Mouse (Mus musculus) intestine, postnatal 0 days (tissue): ENCODE results near the gene Nubp1. TPM values are rescaled to one million over a fixed set of nuclear protein-coding genes. Genes with fewer than 3 reads are reported as not detected.

Source experiments
- ATAC-seq: fragments of 200-750 bp; cut with Nextera tagmentation; 2 replicates; pipeline ENCODE4 v1.8.0; 2017; ENCODE audit warnings: mild to moderate bottlenecking, moderate TSS enrichment, moderate library complexity
- H3K27ac ChIP-seq: fragments of 300-500 bp; sonication (generic); 2 replicates; pipeline ENCODE4 v1.5.1; 2014; ENCODE audit warnings: mild to moderate bottlenecking, low read depth, low read length, moderate library complexity
- H3K27me3 ChIP-seq: fragments of 300-500 bp; sonication (generic); replicated peaks from 2 replicates; pipeline ENCODE4 v1.6.1; 2014; ENCODE audit warnings: low read length, mixed read lengths; ENCODE audit not compliant: control insufficient read depth, insufficient read depth
- H3K36me3 ChIP-seq: fragments of 300-500 bp; sonication (generic); 2 replicates; pipeline ENCODE4 v1.6.1; 2014; ENCODE audit warnings: mild to moderate bottlenecking, moderate library complexity; ENCODE audit not compliant: control insufficient read depth, insufficient read depth
- H3K4me1 ChIP-seq: fragments of 300-500 bp; sonication (generic); replicated peaks from 2 replicates; pipeline ENCODE4 v1.6.1; 2014; ENCODE audit warnings: antibody characterized with exemption, low read length, mixed read lengths; ENCODE audit not compliant: control insufficient read depth, insufficient read depth
- H3K4me2 ChIP-seq: fragments of 300-500 bp; sonication (generic); replicated peaks from 2 replicates; pipeline ENCODE4 v1.6.1; 2014; ENCODE audit warnings: low read depth, mild to moderate bottlenecking, moderate library complexity
- H3K4me3 ChIP-seq: fragments of 300-500 bp; sonication (generic); 2 replicates; pipeline ENCODE4 v1.5.1; 2014; ENCODE audit warnings: low read depth, low read length
- H3K9ac ChIP-seq: fragments of 300-500 bp; sonication (generic); 2 replicates; pipeline ENCODE4 v1.6.1; 2014; ENCODE audit warnings: mild to moderate bottlenecking, low read depth, low read length
- H3K9me3 ChIP-seq: fragments of 300-500 bp; sonication (generic); 2 replicates; pipeline ENCODE4 v1.6.1; 2016; ENCODE audit warnings: mixed run types; ENCODE audit not compliant: control insufficient read depth
- CTCF ChIP-seq: sonication (generic); IDR thresholded peaks from 2 replicates; pipeline ENCODE4 v1.5.1; 2016; ENCODE audit warnings: low read depth, mild to moderate bottlenecking, control low read depth, antibody characterized with exemption, moderate library complexity
- WGBS: fragments of 180-500 bp; shearing (Covaris S2); extraction: QIAGEN DNeasy Blood & Tissue Kit; methylation state at CpG from one replicate; pipeline ENCODE4 v1.1.7; 2014; 5-methylcytosine and 5-hydroxymethylcytosine counted together
- polyA plus RNA-seq: library from polyadenylated mRNA; unstranded; fragments of >200 nt; fragmentation: Nextera tagmentation; extraction: Ambion mirVana; gene quantifications from 2 replicates; pipeline ENCODE4 v1.2.1, GENCODE M21; 2015

The Nubp1 gene
- polyA plus RNA-seq, 1 experiment from 2014 or later, result 29.6 TPM

DNA sequence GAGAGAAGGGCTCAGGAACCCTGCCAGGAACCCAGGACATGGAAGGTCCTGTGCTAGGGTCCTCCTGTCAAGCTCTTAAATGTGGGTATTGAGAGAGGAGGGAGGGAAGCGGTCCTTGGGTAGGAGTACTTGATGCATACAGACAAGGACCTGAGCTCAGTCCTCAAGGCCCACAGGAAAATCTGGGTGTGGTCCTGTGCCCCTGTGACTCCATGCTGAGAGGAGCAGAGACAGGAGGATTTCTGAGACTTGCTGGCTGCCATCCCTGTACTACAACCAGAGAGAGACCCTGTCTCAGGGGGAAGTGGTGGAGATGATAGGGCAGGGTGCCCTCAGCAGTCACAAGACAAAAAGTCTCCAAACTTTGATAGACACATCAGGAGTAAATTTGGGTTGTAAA lies 41.8 kb upstream of the Nubp1 start:
- Histone ChIP-seq H3K4me3 (no peak overlapping the region), H3K4me1 (no peaks in the 10 kb centered on the region), H3K4me2 (no peak overlapping the region), H3K9me3 (no peaks in the 10 kb centered on the region), H3K27me3 (no peaks in the 10 kb centered on the region), H3K36me3 (no peaks in the 10 kb centered on the region), H3K27ac (no peak overlapping the region), H3K9ac (no peak overlapping the region)
- no peak for ATAC-seq
- TF ChIP-seq CTCF, result no peak
- WGBS, result 72% methylated on average over 1 of the region's 1 CpGs

DNA sequence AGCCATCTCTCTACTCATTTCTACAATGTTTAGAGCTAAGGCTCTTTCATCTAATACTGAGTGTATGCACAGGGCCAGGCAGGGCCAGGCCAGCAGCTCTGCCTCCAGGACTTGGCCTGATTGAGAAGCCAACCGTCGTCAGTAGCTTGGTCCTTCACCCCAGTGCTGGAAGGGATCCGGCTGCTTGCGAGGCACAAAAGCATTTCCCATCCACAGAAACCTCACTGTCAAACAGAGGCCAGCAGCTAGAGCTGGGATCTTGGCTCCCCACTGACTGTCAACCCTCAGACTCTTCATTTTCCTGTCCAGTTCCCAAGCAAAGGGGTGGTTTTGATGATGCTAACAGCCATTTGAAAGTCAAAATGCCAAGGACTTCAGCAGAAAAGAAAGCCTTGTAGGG lies 39.4 kb upstream of the Nubp1 start:
- no peak overlapping the region for H3K9ac ChIP-seq
- 76% methylated on average over 4 of the region's 4 CpGs for WGBS
- no peaks in the 10 kb centered on the region for H3K36me3 ChIP-seq
- no peaks in the 10 kb centered on the region for H3K27me3 ChIP-seq
- TF ChIP-seq CTCF, result no peak
- no peaks in the 10 kb centered on the region for H3K9me3 ChIP-seq
- no peaks in the 10 kb centered on the region for H3K4me1 ChIP-seq
- H3K27ac ChIP-seq, result no peak overlapping the region
- no peak overlapping the region for H3K4me2 ChIP-seq
- no peak for ATAC-seq
- H3K4me3 ChIP-seq, result no peak overlapping the region

DNA sequence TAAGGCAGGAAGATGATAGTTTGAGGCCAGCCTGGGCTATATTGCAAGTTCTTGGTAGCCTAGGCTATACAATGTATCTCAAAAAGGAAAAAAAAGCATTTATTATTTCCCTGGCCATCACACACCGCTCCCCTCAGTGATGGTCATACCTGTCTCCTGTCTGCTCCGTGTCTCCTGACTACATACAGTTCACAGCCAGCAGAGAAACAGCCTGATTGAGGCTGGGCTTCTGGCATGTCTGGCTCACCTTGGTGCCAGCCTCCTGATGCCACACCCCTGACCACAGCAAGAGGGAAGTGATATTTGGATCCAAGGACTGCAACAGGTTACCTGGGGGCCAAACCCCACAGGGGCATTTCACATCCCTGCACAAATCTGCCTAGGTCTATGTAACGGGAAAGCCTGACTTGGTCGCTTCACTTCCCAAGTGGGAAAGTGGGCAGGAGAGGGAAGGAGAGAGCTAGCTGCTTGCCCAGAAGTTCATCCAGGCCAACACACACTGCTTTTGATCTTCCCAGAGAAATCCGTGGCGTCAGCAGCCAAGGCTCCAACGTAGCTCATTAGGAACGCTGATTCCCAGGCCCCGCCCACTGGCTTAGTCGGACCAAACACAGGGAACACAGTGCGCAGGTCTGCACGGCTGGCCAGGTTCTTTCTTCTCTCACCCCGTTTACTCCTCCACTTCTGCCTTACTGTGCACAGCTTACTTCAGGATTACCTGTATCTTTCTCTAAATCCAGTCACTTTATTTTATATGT lies 37.3 kb upstream of the Nubp1 start:
- Histone ChIP-seq H3K9ac (no peak overlapping the region), H3K4me3 (no peak overlapping the region), H3K4me1 (no peaks in the 10 kb centered on the region), H3K36me3 (no peaks in the 10 kb centered on the region), H3K27me3 (no peaks in the 10 kb centered on the region), H3K4me2 (peak overlapping the region; percentile 45), H3K9me3 (no peaks in the 10 kb centered on the region), H3K27ac (no peak overlapping the region; the same call in 1 of the 2 replicates)
- no peak for TF ChIP-seq CTCF
- WGBS, result 18% methylated on average over 13 of the region's 13 CpGs
- peak; percentile 51; the same call in 1 of the 2 replicates for ATAC-seq

DNA sequence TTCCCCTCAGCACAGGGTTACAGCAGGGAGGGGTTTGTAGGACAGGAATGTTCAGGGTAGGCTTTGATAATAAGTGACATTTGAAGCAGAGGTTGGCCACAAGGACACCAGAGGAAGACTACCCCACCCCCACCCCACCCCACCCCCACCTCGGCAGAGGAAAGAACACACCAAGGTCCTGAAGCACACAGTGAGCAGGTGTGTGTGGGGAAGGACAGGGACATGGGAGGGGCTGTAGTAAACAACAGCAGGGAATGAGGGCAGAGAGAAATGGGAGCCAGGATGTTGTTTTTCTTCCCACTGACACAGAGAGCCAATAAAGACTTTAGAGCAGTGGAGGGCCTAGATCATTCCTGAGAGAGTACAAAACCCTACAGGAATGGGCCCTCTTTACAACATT lies 34.5 kb upstream of the Nubp1 start:
- Histone ChIP-seq H3K27me3 (no peaks in the 10 kb centered on the region), H3K36me3 (no peaks in the 10 kb centered on the region), H3K4me1 (no peaks in the 10 kb centered on the region), H3K27ac (no peak overlapping the region), H3K9me3 (no peaks in the 10 kb centered on the region), H3K4me2 (no peak overlapping the region), H3K9ac (no peak overlapping the region), H3K4me3 (no peak overlapping the region)
- no peak for ATAC-seq
- no peak for TF ChIP-seq CTCF
- WGBS, result 33% methylated on average over 1 of the region's 1 CpGs

DNA sequence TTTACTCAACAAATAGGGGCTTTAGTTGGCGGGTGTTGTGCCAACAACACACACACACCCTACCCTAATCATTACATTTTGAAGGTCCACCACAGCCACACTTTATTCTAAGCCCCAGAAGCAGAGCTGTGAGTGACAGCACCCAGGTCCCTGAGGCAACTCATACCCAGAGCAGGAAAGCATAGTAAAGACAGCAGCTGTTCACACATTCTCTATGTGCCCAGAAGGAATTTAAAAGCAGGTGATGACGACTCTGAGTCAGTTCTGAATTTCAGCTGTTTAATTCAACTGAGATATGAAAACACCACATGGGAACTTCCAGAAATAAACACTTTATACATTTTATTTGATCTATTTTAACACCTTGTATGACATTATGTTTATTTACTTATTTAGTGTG lies 32.2 kb upstream of the Nubp1 start:
- 43% methylated on average over 2 of the region's 2 CpGs for WGBS
- H3K27ac ChIP-seq, result no peak overlapping the region
- no peak for ATAC-seq
- no peak overlapping the region for H3K4me3 ChIP-seq
- H3K9me3 ChIP-seq, result no peaks in the 10 kb centered on the region
- 0 out of 2 replicates have a peak, but pooled peaks cover 9% of the 10 kb centered on the region for H3K4me1 ChIP-seq
- no peaks in the 10 kb centered on the region for H3K36me3 ChIP-seq
- no peak for TF ChIP-seq CTCF
- H3K4me2 ChIP-seq, result no peak overlapping the region
- H3K9ac ChIP-seq, result no peak overlapping the region
- H3K27me3 ChIP-seq, result no peaks in the 10 kb centered on the region

DNA sequence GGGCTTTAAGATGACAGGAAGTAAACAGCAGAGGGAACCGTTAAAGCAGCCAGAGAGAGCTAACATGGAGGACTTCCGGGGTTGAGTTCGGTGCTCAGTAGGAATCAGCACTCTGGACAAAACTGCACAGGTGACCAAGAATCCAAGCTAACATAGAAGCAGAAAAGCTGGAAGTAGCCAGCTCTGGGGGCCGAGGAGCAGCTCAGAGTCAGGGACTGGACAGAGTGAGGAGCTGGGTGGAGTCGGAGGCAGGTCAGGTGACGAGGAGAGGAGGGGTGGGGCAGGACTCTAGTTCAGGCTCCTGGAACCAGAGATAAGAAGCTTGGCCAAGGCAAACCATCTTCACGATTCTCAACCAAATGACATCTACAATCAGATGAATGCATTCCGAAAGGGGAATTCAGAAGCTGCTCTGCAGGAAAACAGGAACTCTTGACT lies 27.7 kb upstream of the Nubp1 start:
- Histone ChIP-seq H3K36me3 (no peaks in the 10 kb centered on the region), H3K9me3 (no peaks in the 10 kb centered on the region), H3K4me3 (peak overlapping the region; percentile 25), H3K27me3 (no peaks in the 10 kb centered on the region), H3K9ac (no peak overlapping the region), H3K4me2 (peak overlapping the region; percentile 60), H3K4me1 (0 out of 2 replicates have a peak, but pooled peaks cover 9% of the 10 kb centered on the region), H3K27ac (no peak overlapping the region)
- no peak for TF ChIP-seq CTCF
- peak; percentile 45; the same call in 1 of the 2 replicates for ATAC-seq
- WGBS, result 16% methylated on average over 8 of the region's 8 CpGs
